Mouse (Mus musculus) spleen, adult 2 months (tissue): ENCODE data around the gene Rbm7. TPM values are rescaled to one million over a fixed set of nuclear protein-coding genes. Genes with fewer than 3 reads are reported as not detected.
"Not testable (repeated sequence)": the region's sequence is repeated elsewhere in the genome, so short reads cannot be mapped to it uniquely, and the experiment has no call there.

Experiments
- DNase-seq, 2 experiments: peaks; one replicate each; pipeline versions ENCODE4 v3.0.0 to v3.0.0-alpha.2; 2012 to 2021; ENCODE audit warnings: low spot score in 2 of 2, low read depth in 1 of 2
- H3K27ac ChIP-seq: fragments of 200-500 bp; 2 replicates; pipeline ENCODE4 v1.5.1; 2012; ENCODE audit warnings: low read length, inconsistent platforms; ENCODE audit not compliant: insufficient read depth
- H3K27me3 ChIP-seq: fragments of 200-500 bp; 2 replicates; pipeline ENCODE4 v1.6.1; 2012; ENCODE audit warnings: mild to moderate bottlenecking, moderate library complexity, low read length, inconsistent platforms; ENCODE audit not compliant: control insufficient read depth, insufficient read depth
- H3K36me3 ChIP-seq: fragments of 200-500 bp; 2 replicates; pipeline ENCODE4 v1.6.1; 2012; ENCODE audit warnings: mild to moderate bottlenecking, low read length, inconsistent platforms; ENCODE audit not compliant: control insufficient read depth, insufficient read depth
- H3K4me1 ChIP-seq: fragments of 200-500 bp; 2 replicates; pipeline ENCODE4 v1.6.1; 2011; ENCODE audit warnings: inconsistent platforms; ENCODE audit not compliant: control insufficient read depth, insufficient read depth, insufficient read length
- H3K4me3 ChIP-seq: fragments of 200-500 bp; 2 replicates; pipeline ENCODE4 v1.5.1; 2011; ENCODE audit warnings: mild to moderate bottlenecking, inconsistent platforms; ENCODE audit not compliant: insufficient read depth, insufficient read length; ENCODE audit errors: extremely low read depth
- CTCF ChIP-seq: fragments of 200-500 bp; IDR thresholded peaks from 2 replicates; pipeline ENCODE4 v1.5.1; 2011; ENCODE audit warnings: mild to moderate bottlenecking, inconsistent platforms; ENCODE audit not compliant: insufficient read depth, insufficient read length, insufficient replicate concordance; ENCODE audit errors: extremely low read depth
- POLR2A ChIP-seq: fragments of 200-500 bp; IDR thresholded peaks from 2 replicates; pipeline ENCODE4 v1.6.1; 2011; ENCODE audit warnings: low read depth, low read length, inconsistent platforms
- WGBS: fragments of 180-500 bp; shearing (Covaris S2); methylation state at CpG from one replicate; pipeline ENCODE4 v1.1.7; 2018; 5-methylcytosine and 5-hydroxymethylcytosine counted together
- polyA plus RNA-seq: library from polyadenylated mRNA; depleted of rRNA; stranded (reverse); fragments of >200 nt; gene quantifications from 2 replicates; pipeline ENCODE4 v1.2.3, GENCODE M21; 2012; rRNA removed

Rbm7 gene
- polyA plus RNA-seq, result 15.0 and 16.6 TPM in 2 replicates

DNA sequence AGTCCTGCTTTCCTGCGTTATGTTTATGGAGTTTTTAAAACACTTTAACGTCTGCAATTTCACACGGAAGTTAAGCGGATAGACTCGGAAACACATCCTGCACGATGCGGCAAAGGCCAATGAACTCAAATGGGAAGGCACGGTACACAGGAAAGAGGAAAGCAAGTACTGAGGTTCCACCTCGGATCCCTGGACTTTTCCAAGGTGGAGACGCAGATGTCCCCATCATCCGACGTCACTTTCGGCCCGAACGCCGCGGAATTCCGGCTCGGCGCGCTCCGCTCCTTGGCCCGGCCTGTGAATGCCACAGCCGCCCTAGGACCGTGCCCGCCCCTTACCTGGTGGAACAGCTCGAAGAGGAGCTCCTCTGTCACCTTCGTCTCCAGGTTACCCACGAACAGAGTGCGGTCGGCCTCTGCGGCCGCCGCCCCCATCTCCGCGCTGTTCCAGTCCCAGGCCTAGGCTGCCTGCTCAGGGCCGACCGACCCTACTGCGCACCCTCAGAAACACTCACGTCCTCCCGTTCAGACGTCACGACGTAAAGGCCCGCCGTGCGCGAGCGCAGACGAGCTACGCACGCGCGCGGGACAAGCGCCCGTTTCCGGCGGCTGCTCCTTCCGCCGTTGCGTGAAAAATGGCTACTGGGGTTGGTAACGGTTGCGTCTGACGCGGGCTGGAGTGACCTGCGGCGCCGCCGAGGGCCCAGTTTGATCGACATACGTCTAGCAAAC, at the start of gene Rbm7, which contains the start of gene Gm5617:
Rbm7 (minus strand) TSS at position 483 of the 731 bp plus-strand sequence.
Gm5617 (plus strand) TSS at position 626 of the 731 bp plus-strand sequence.
- H3K27ac ChIP-seq, result peak within 1 kb of the TSS; percentile 90
- DNase-seq, result peak; percentile 91 to 92
- no peaks in the 10 kb centered on the region for H3K27me3 ChIP-seq
- WGBS, result under 1% methylated on average over 72 of the region's 72 CpGs
- H3K4me1 ChIP-seq, result peaks cover 6% of the 10 kb centered on the region; the same call in 1 of the 2 replicates
- H3K4me3 ChIP-seq, result peak within 1 kb of the TSS; percentile 95
- H3K36me3 ChIP-seq, result peaks cover 24% of the 10 kb centered on the region
- TF ChIP-seq POLR2A (peak; percentile 80), CTCF (no peak)

- no peaks in the 10 kb centered on the region; the same call in 1 of the 2 replicates for H3K4me1 ChIP-seq
- H3K4me3 ChIP-seq, result no peak overlapping the region
- DNase-seq, result no peak
- H3K36me3 ChIP-seq, result no peaks in the 10 kb centered on the region
- WGBS, result 33% methylated on average over 12 of the region's 12 CpGs
- TF ChIP-seq CTCF (no peak), POLR2A (no peak)
- no peaks in the 10 kb centered on the region for H3K27me3 ChIP-seq
- H3K27ac ChIP-seq, result peak overlapping the region; percentile 81
Observed at GRCm38 (mm10) chr9:48538688-48539087, 43.6 kb upstream of the Rbm7 start.

DNA sequence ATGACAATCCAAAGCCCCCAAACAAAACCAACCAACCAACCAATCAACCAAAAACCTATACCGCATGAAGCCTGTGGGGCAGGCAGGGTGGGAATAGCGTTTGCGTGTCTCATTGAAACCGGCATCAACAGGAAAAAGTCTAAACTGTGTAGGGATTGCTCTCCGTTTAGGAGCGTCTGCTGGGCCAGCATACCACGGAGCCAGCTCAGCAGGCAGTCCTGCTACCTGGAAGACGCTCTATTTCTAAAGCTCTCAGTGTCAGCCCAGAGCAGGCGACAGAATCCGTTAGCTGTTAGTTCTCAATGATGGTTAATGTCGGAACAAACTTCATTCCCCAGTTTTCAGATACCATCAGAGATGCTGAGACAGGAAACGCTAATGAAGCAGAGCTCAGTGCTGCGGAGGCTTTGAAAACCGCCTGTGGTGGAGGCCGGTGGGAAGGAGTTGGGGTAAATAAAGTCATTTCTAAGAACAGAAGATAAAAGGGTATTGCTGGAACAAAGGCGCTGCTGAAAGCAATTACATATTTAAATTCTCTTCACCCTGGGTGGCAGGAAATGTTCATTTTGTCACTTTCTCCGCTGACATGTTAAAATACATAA, 43.0 kb upstream of the Rbm7 start:
- H3K36me3 ChIP-seq, result no peaks in the 10 kb centered on the region
- 20% methylated on average over 17 of the region's 17 CpGs for WGBS
- H3K27me3 ChIP-seq, result no peaks in the 10 kb centered on the region
- H3K4me3 ChIP-seq, result peak overlapping the region; percentile 28; the same call in 1 of the 2 replicates
- H3K4me1 ChIP-seq, result peaks cover 1% of the 10 kb centered on the region; the same call in 1 of the 2 replicates
- H3K27ac ChIP-seq, result peak overlapping the region; percentile 84
- TF ChIP-seq CTCF, result no peak
- no peak for TF ChIP-seq POLR2A
- DNase-seq, result no peak

- H3K27ac ChIP-seq, DNase-seq, H3K27me3 ChIP-seq, H3K4me3 ChIP-seq, H3K36me3 ChIP-seq, H3K4me1 ChIP-seq: not testable (repeated sequence)
- 48% methylated on average over 1 of the region's 1 CpGs for WGBS
Observed at GRCm38 (mm10) chr9:48537616-48538015, 42.5 kb upstream of the Rbm7 start.

DNA sequence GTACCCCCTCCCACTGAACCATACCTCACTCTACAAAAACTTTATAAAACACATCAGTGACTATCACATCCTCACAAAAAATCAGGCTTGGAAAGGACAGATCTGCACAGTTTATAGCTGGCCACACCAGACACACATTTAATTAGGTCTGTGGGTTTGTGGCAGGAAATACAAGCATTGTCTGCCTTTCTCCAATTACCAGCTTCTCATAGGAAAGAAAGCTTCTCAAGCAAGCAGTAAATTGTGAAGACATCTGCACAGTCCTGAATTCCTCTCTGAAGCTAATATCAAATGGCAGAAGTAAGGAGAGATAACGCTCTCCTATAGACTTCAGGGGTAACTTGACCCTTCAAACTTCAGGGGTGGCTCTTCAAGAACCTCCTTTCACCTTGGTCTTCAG, 41.3 kb upstream of the Rbm7 start:
- H3K36me3 ChIP-seq, result no peaks in the 10 kb centered on the region
- no peak for DNase-seq
- no peaks in the 10 kb centered on the region for H3K27me3 ChIP-seq
- WGBS, result 28% methylated on average over 1 of the region's 1 CpGs
- 0 out of 2 replicates have a peak overlapping the region, but pooled peaks have one; percentile 6 for H3K27ac ChIP-seq
- peaks cover 3% of the 10 kb centered on the region; the same call in 1 of the 2 replicates for H3K4me1 ChIP-seq
- H3K4me3 ChIP-seq, result no peak overlapping the region
- TF ChIP-seq CTCF (no peak), POLR2A (no peak)

- Histone ChIP-seq H3K4me1 (peaks cover 3% of the 10 kb centered on the region; the same call in 1 of the 2 replicates), H3K36me3 (no peaks in the 10 kb centered on the region), H3K4me3 (no peak overlapping the region), H3K27ac (peak overlapping the region; percentile 11; the same call in 1 of the 2 replicates), H3K27me3 (no peaks in the 10 kb centered on the region)
- DNase-seq, result no peak
- 68% methylated on average over 2 of the region's 2 CpGs for WGBS
- no peak for TF ChIP-seq POLR2A
- TF ChIP-seq CTCF, result no peak
Observed at GRCm38 (mm10) chr9:48532730-48533129, 37.6 kb upstream of the Rbm7 start.
